Mouse (Mus musculus): Measurements from ENCODE around the gene Ppip5k1.

- TF ChIP-seq CTCF (IDR thresholded peaks at IDR 0.05; ENCODE audit: insufficient read depth, low read length) = no peak
- no peak for TF ChIP-seq POLR2A (IDR thresholded peaks at IDR 0.05; ENCODE audit: borderline replicate concordance, extremely low read depth, low read depth, low read length)
Observed at GRCm38 (mm10) chr2:121353156-121353555, 2.0 kb downstream of the Ppip5k1 start.
